Mouse (Mus musculus) embryo, embryonic 11 days (tissue): ENCODE results near the gene Smchd1.
"Not testable (repeated sequence)": the region's sequence is repeated elsewhere in the genome, so short reads cannot be mapped to it uniquely, and the experiment has no call there.

Source experiments
- DNase-seq: peaks from one replicate; pipeline ENCODE4 v3.0.0-alpha.2; 2015

Smchd1 gene

GRCm38 (mm10) chr17:71444126-71444525, 31.0 kb downstream of the Smchd1 start:
- no peak for DNase-seq

GRCm38 (mm10) chr17:71443273-71443672, 31.9 kb downstream of the Smchd1 start:
- no peak for DNase-seq

- DNase-seq = not testable (repeated sequence)
Measured at GRCm38 (mm10) chr17:71422502-71422901, 52.6 kb downstream of the Smchd1 start.

- not testable (repeated sequence) for DNase-seq
Measured at GRCm38 (mm10) chr17:71419448-71419847, 55.7 kb downstream of the Smchd1 start.

GRCm38 (mm10) chr17:71417008-71417407, 58.1 kb downstream of the Smchd1 start:
- DNase-seq = no peak

GRCm38 (mm10) chr17:71387401-71387800, 87.7 kb downstream of the Smchd1 start:
- no peak for DNase-seq

- no peak for DNase-seq
Measured at GRCm38 (mm10) chr17:71380346-71380745, 94.8 kb downstream of the Smchd1 start.

- DNase-seq = peak; percentile 26
Measured at GRCm38 (mm10) chr17:71377901-71378300, 97.2 kb downstream of the Smchd1 start.

GRCm38 (mm10) chr17:71355526-71355925, 119.6 kb downstream of the Smchd1 start:
- DNase-seq = no peak

- DNase-seq = no peak
Measured at GRCm38 (mm10) chr17:71354205-71354604, 120.9 kb downstream of the Smchd1 start.

GRCm38 (mm10) chr17:71348188-71348587, 127.0 kb downstream of the Smchd1 start:
- DNase-seq = no peak

GRCm38 (mm10) chr17:71342006-71342405, 133.1 kb downstream of the Smchd1 start:
- DNase-seq = no peak

- no peak for DNase-seq
Measured at GRCm38 (mm10) chr17:71338627-71339026, 136.5 kb downstream of the Smchd1 start.

GRCm38 (mm10) chr17:71337546-71337945, 137.6 kb downstream of the Smchd1 start:
- no peak for DNase-seq

GRCm38 (mm10) chr17:71336421-71336820, 138.7 kb downstream of the Smchd1 start:
- DNase-seq = peak; percentile 15

- no peak for DNase-seq
Measured at GRCm38 (mm10) chr17:71332298-71332697, 142.8 kb downstream of the Smchd1 start.

- DNase-seq = not testable (repeated sequence)
Measured at GRCm38 (mm10) chr17:71320731-71321130, 154.4 kb downstream of the Smchd1 start.

- DNase-seq = no peak
Measured at GRCm38 (mm10) chr17:71319361-71319760, 155.8 kb downstream of the Smchd1 start.

GRCm38 (mm10) chr17:71317571-71317970, 157.6 kb downstream of the Smchd1 start:
- DNase-seq = no peak

- no peak for DNase-seq
Measured at GRCm38 (mm10) chr17:71314315-71314714, 160.8 kb downstream of the Smchd1 start.

GRCm38 (mm10) chr17:71311340-71312171, 163.6 kb downstream of the Smchd1 start, which contains the start of gene Emilin2:
TSS of gene Emilin2 (minus strand) at chr17:71311978.
- DNase-seq = peak; percentile 67

GRCm38 (mm10) chr17:71310486-71311339, 164.4 kb downstream of the Smchd1 start:
- DNase-seq = peak; percentile 73

GRCm38 (mm10) chr17:71309711-71310485, 165.2 kb downstream of the Smchd1 start:
- peak; percentile 62 for DNase-seq
